Mouse (Mus musculus) intestine, embryonic 16.5 days (tissue): ENCODE measurements at regions not wholly inside any gene's neighbourhood (a gene's known extent, or its start where the extent isn't known, plus 50 kb on each side); places are given as distances from the start of the nearest gene placed in this dataset.
A peak's percentile ranks its signal among the peaks of the same experiment; 100 is the strongest.
"Not testable (repeated sequence)": the region's sequence is repeated elsewhere in the genome, so short reads cannot be mapped to it uniquely, and the experiment has no call there.

ENCODE experiments used
- ATAC-seq: fragments of 200-750 bp; cut with Nextera tagmentation; 2 replicates; pipeline ENCODE4 v1.8.0; 2017; ENCODE audit warnings: moderate TSS enrichment, moderate library complexity
- H3K27ac ChIP-seq: fragments of 300-500 bp; sonication (generic); 2 replicates; pipeline ENCODE4 v1.5.1; 2014; ENCODE audit warnings: mild to moderate bottlenecking, low read length
- H3K27me3 ChIP-seq: fragments of 300-500 bp; sonication (generic); replicated peaks from 2 replicates; pipeline ENCODE4 v1.6.1; 2014; ENCODE audit warnings: low read length, control low read depth, mixed read lengths; ENCODE audit not compliant: control insufficient read depth, insufficient read depth
- H3K36me3 ChIP-seq: fragments of 300-500 bp; sonication (generic); 2 replicates; pipeline ENCODE4 v1.6.1; 2014; ENCODE audit warnings: low read length, control low read depth; ENCODE audit not compliant: control insufficient read depth, insufficient read depth
- H3K4me1 ChIP-seq: fragments of 300-500 bp; sonication (generic); 2 replicates; pipeline ENCODE4 v1.6.1; 2014; ENCODE audit warnings: low read length, control low read depth, mixed read lengths; ENCODE audit not compliant: control insufficient read depth, insufficient read depth
- H3K4me2 ChIP-seq: fragments of 300-500 bp; sonication (generic); 2 replicates; pipeline ENCODE4 v1.6.1; 2014; ENCODE audit warnings: low read depth, low read length, control low read depth
- H3K4me3 ChIP-seq: fragments of 300-500 bp; sonication (generic); 2 replicates; pipeline ENCODE4 v1.5.1; 2014; ENCODE audit warnings: mild to moderate bottlenecking, low read length
- H3K9ac ChIP-seq: fragments of 300-500 bp; sonication (generic); 2 replicates; pipeline ENCODE4 v1.6.1; 2014; ENCODE audit warnings: low read depth, low read length
- H3K9me3 ChIP-seq: fragments of 300-500 bp; sonication (generic); 2 replicates; pipeline ENCODE4 v1.6.1; 2016; ENCODE audit warnings: low read length, control low read depth; ENCODE audit not compliant: control insufficient read depth
- WGBS: fragments of 180-500 bp; shearing (Covaris S2); extraction: QIAGEN DNeasy Blood & Tissue Kit; methylation state at CpG from one replicate; pipeline ENCODE4 v1.1.7; 2014; 5-methylcytosine and 5-hydroxymethylcytosine counted together

GRCm38 (mm10) chr12:18606126-18606525 lies 91.8 kb downstream of the 5730507C01Rik start:
- not testable (repeated sequence) for ATAC-seq, H3K27me3 ChIP-seq, H3K27ac ChIP-seq, H3K4me3 ChIP-seq, H3K4me1 ChIP-seq, H3K36me3 ChIP-seq, H3K9me3 ChIP-seq, H3K9ac ChIP-seq, H3K4me2 ChIP-seq

DNA sequence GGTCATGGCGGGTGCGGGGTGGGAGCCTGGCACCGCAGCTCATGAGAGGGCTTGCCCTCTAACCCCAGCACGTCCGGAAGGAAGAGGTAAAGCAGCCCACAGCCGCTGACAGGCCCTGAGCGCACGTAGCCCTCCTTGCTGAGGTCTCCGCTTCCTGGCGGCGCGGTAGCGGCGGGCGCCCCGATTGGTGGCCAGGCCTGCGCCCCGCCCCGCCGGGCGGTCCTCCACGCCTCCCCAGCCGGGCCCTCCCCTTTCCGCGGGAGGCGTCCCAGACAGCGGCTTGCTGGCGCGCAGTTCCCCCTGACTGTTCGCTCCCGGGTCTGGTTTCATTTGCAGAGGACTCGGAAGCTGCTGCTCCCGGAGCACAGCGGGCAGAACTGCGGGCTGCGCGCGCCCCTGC lies 95.5 kb downstream of the 5730507C01Rik start:
- Histone ChIP-seq H3K27ac (peak overlapping the region; percentile 69), H3K9me3 (no peaks in the 10 kb centered on the region), H3K36me3 (no peaks in the 10 kb centered on the region), H3K4me2 (peak overlapping the region; percentile 54), H3K9ac (peak overlapping the region; percentile 71), H3K4me3 (peak overlapping the region; percentile 64), H3K4me1 (no peaks in the 10 kb centered on the region), H3K27me3 (no peaks in the 10 kb centered on the region)
- ATAC-seq: peak; percentile 100
- WGBS: under 1% methylated on average over 33 of the region's 38 CpGs

DNA sequence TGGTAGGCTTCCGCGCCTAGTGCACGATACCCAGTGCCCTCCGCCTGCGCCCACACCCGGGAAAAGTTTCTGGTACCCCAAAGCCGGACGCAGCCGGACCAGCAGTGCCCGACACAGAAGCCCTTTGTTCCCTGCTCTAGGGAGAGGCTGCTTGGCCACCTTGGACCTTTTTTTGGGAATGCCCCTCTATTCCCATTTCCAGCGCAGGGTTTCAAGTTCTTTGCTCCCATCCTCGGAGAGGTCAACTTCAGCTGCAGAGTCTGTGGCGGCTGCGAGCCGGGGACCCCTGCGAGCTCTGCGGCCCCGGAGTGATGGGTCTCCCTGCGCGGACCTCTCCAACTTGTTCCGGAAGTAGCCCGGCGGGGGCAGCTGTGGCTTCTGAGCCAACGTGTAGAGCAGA lies 96.3 kb downstream of the 5730507C01Rik start:
- peak overlapping the region; percentile 54 for H3K4me2 ChIP-seq
- H3K36me3 ChIP-seq, H3K27ac ChIP-seq, H3K27me3 ChIP-seq, H3K9me3 ChIP-seq, H3K4me1 ChIP-seq, ATAC-seq: not testable (repeated sequence)
- peak overlapping the region; percentile 64 for H3K4me3 ChIP-seq
- under 1% methylated on average over 22 of the region's 24 CpGs for WGBS
- peak overlapping the region; percentile 71 for H3K9ac ChIP-seq
